Mouse (Mus musculus) ovary, postnatal 36 days (tissue): ENCODE measurements at regions not wholly inside any gene's neighbourhood (a gene's known extent, or its start where the extent isn't known, plus 50 kb on each side); places are given as distances from the start of the nearest gene placed in this dataset.
A peak's percentile ranks its signal among the peaks of the same experiment; 100 is the strongest.

Experiments used
- DNase-seq: peaks from one replicate; pipeline ENCODE4 v3.0.0; 2022; ENCODE audit warnings: low spot score, mixed read lengths

- DNase-seq: no peak
Measured at GRCm38 (mm10) chr9:85134900-85135299, 177.7 kb upstream of the Gm11114 start.

GRCm38 (mm10) chr9:85136715-85137582 lies 175.6 kb upstream of the Gm11114 start:
- DNase-seq: no peak

- peak; percentile 7 for DNase-seq
Measured at GRCm38 (mm10) chr9:85139891-85140290, 172.7 kb upstream of the Gm11114 start.

- no peak for DNase-seq
Measured at GRCm38 (mm10) chr9:85144363-85144762, 168.2 kb upstream of the Gm11114 start.

GRCm38 (mm10) chr9:85165632-85166031 lies 146.9 kb upstream of the Gm11114 start:
- DNase-seq: no peak

GRCm38 (mm10) chr9:85167243-85167642 lies 145.3 kb upstream of the Gm11114 start:
- DNase-seq: no peak

- DNase-seq: no peak
Measured at GRCm38 (mm10) chr9:85174431-85174830, 138.1 kb upstream of the Gm11114 start.

- DNase-seq: no peak
Measured at GRCm38 (mm10) chr9:85201202-85201601, 111.4 kb upstream of the Gm11114 start.

- no peak for DNase-seq
Measured at GRCm38 (mm10) chr9:85224870-85225269, 87.7 kb upstream of the Gm11114 start.
